Mouse (Mus musculus): ENCODE data around the gene Gm28539. TPM values are rescaled to one million over a fixed set of nuclear protein-coding genes. Genes with fewer than 3 reads are reported as not detected.
"Not testable (repeated sequence)": the region's sequence is repeated elsewhere in the genome, so short reads cannot be mapped to it uniquely, and the experiment has no call there.

Gm28539 gene
- total RNA-seq, 4 experiments from 2014 or later = 0.14 to 4.6 (median 2.0) TPM; not detected in 1

- DNase-seq (ENCODE audit: low spot score) = not testable (repeated sequence)
These were observed 13.3 kb downstream of the Gm28539 start for GRCm38 (mm10) chr16:18849521-18850190.

- peak; percentile 61 for DNase-seq (ENCODE audit: low spot score)
These were observed 22.2 kb downstream of the Gm28539 start for GRCm38 (mm10) chr16:18858551-18858950.

- DNase-seq (ENCODE audit: low spot score) = peak; percentile 67
These were observed 23.8 kb downstream of the Gm28539 start for GRCm38 (mm10) chr16:18860186-18860585.

GRCm38 (mm10) chr16:18870495-18870894 lies 34.1 kb downstream of the Gm28539 start:
- DNase-seq (ENCODE audit: low spot score) = not testable (repeated sequence)

- no peak for DNase-seq (ENCODE audit: low spot score)
These were observed 39.7 kb downstream of the Gm28539 start for GRCm38 (mm10) chr16:18876091-18876441.

DNA sequence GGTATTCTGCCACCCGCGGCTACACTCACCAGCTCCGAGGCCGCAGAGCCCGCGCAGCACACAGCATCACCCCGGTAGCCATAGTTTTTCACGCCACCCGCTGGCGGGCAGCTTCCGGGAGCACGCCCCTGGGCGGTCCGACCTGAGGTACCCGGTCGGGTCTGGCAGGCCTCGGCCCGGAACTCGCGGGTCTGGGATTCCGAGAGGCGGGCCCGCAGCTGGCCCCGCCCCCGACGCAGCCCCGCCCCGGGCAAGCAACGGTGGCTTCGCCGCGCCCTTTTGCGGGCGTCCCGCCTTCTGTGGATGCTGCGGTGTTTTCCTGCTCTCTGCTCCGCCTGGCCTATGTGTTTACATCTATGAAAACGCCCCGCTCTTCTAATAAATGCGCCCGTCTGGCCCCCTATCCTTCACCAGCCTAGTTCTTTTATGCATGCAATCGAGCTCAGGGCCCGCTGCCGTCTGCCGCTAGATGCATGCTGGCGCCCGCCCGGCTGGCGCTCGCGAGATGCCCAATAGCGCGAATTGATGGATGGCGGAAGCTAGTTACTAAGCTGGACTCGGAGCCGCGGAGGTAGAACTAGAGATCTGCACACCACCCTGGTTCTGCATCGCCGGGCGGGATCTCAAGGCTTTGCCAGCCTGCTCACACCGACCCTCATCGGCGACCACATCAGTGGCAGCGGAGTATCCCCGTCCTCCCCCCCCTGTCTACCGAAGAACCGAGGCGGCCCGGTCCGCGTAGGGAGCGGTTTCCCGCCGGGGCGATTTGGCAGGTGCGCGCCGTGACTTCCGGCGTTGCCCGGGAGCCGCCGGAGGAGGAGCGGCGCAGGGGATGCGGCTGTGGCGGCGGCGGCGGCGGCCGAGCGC lies 40.3 kb downstream of the Gm28539 start, which contains the start of the genes Mrpl40 and Hira:
Gene Mrpl40 (minus strand): TSS at position 421 of the 867 bp plus-strand sequence.
Gene Hira (plus strand): TSS at position 596 of the 867 bp plus-strand sequence.
- peak; percentile 91 for DNase-seq (ENCODE audit: low spot score)

- DNase-seq (ENCODE audit: low spot score) = peak; percentile 12
These were observed 41.2 kb downstream of the Gm28539 start for GRCm38 (mm10) chr16:18877386-18878090.

DNA sequence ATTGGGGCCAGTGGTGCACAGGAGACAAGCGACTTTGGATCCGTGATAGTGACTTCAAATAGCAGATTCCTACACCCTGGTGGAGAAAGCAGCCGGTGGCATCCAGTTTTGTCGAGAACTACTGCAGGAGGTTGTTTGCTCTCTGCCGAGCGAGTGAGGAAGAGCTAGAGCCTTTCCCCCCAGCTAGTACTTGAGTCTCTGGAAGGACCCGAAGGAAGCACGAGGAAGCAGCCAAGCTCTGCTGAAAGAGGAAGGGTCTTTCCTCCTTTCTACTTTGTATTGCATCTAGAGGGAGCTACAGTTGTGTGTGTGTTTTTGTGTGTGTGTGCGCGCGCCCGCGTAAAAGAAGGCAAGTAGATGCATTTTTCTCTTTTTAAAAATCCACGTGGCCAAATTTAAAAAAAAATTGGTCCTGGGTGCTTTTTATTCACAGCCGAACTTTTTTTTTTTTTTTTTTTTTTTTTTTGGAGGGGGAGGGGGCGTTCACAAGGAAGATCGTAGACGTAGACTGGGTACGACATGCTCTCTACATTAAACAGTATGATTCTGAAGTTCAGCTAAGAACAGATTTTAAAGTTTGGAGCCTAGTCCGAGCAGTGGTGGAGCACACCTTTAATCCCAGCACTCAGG lies 41.8 kb downstream of the Gm28539 start:
- no peak for DNase-seq (ENCODE audit: low spot score)

- no peak for DNase-seq (ENCODE audit: low spot score)
These were observed 47.7 kb downstream of the Gm28539 start for GRCm38 (mm10) chr16:18884044-18884443.

GRCm38 (mm10) chr16:18893840-18894372 lies 57.5 kb downstream of the Gm28539 start:
- no peak for DNase-seq (ENCODE audit: low spot score)

GRCm38 (mm10) chr16:18895249-18895648 lies 58.9 kb downstream of the Gm28539 start:
- no peak for DNase-seq (ENCODE audit: low spot score)

- DNase-seq (ENCODE audit: low spot score) = peak; percentile 46
These were observed 60.0 kb downstream of the Gm28539 start for GRCm38 (mm10) chr16:18896429-18896828.

DNA sequence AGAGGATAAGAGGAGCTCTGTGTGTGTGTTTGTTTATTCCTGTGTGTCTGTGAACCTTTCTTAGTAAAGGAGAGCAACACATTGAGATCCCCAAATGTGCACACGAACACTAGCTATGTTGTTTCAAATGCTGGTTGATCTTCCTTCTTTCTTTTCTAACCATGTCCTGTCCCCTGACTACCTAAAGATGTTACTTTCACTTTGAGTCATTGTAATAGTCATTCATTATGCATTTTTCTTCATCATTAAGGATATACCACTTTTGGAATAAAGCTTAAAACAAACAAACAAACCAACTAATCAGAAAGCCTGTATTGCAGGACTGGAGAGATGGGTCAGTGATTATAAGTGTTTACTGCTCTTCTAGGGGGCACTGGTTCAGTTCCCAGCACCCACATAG lies 69.3 kb downstream of the Gm28539 start:
- no peak for DNase-seq (ENCODE audit: low spot score)

DNA sequence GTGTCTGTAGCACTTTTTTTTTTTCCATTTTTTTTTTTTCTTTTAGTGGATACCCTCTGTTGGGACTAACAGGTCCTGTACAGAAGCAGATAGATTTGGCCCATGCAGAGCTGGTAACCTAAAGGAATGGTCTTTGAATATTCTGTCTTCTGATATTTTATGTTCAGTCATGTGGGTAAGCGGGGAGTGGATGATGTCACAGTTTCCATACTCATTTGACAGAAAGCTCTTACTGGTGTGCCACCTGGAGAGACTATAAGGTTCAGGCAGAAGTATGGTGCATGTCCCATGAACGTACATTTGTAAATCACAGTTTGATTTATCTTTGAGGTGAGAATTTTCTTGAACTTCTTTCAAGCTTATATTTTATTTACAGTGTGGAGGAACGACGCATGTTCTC lies 79.7 kb downstream of the Gm28539 start:
- no peak for DNase-seq (ENCODE audit: low spot score)

- DNase-seq (ENCODE audit: low spot score) = no peak
These were observed 85.4 kb downstream of the Gm28539 start for GRCm38 (mm10) chr16:18921771-18922170.

GRCm38 (mm10) chr16:18927963-18928362 lies 91.6 kb downstream of the Gm28539 start:
- no peak for DNase-seq (ENCODE audit: low spot score)

DNA sequence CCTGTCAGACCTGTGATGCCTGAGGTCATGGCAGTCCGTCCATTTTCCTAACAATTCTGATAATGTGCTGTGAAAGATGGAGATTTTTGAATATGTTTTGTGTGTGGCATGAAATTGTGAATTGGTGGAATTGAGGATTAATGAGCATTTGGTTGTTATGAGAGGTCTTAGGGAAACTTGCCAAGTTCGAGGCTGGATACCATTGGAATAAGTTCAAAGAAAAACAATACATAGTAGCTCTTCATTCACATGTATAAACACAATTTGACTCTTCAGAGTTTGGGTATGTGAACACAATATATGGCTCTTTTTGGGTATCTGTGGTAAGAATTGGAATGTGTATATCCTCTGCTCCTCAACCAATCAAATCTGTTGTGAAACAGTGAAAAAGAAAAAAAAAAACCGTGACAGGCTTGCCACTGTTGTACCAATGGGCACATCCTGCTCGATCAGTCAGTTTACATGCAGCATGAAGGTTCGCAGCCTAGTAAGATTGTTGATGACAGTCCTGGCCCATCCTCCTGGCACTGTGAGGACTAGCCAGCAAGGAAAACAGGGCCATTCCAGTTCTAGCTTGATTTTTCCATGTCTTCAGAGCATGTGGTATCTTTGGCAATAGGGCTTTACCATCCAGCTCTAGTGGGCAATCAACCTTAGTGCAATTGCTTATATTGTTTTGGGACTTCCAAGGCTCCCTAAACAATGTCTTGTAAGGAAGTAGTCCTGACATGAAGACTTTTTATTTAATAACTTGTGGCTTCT lies 102.1 kb downstream of the Gm28539 start:
- no peak for DNase-seq (ENCODE audit: low spot score)

DNA sequence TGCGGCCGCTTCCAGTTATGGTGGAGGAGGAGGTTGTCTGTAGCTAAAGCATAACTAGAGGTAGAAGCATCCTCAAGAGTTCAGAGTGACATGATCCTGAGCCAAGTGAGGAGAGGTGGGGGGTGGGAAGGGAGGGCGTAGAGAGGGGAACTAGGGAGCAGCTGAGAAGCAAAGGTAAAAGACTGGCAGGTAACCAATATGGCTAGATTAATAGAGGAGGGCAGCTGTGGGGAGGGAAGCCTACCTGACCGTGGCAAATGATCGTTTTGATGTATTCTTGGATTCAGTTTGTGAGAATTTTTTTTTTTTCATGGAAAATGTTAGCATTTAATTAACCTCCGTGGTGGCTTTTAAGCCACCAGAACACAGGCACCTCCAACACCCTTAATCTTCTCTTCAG lies 107.5 kb downstream of the Gm28539 start:
- DNase-seq (ENCODE audit: low spot score) = no peak

GRCm38 (mm10) chr16:18948941-18949340 lies 112.6 kb downstream of the Gm28539 start:
- DNase-seq (ENCODE audit: low spot score) = no peak

DNA sequence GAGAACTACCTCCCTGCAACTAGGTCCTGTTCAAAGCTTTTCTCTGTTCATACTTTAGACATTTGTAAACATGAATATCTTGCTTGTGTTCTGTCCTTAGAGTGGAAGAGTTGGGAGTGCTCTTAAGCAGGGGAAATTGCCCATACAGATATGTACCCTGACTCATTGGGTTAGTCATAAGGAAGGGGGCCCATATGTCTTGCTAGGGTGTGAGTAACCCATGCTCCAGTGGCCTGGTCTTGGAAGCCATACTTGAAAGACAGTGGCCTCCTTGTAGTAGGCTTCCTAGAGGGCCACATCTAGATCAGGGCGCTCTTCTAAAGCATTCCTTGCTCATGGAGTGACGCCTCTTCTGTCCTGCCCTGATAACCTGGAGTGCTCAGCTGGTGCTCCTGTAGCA lies 114.0 kb downstream of the Gm28539 start:
- no peak for DNase-seq (ENCODE audit: low spot score)

DNA sequence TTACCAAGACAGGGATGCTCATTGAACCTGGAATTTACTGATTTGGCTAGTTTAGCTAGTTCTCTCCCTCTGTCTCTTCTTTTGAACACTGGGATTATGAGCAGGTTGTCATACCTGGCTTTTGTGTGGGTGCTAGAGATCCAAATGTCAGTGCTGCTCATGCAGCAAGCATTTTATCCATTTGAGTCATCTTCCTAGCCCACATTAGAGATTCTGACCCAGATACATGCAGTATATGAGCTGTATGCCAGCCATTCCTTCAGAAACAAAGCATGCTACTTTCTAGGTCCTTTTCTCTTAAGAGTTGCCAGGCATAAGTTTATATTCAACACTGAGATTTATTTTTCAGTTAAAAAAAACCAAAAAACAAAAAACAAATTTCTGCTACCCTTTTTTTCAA lies 116.4 kb downstream of the Gm28539 start:
- DNase-seq (ENCODE audit: low spot score) = no peak
